Mouse (Mus musculus): Measurements from ENCODE around the gene Btbd35f7. TPM values are rescaled to one million over a fixed set of nuclear protein-coding genes. Genes with fewer than 3 reads are reported as not detected.
"Not testable (repeated sequence)": the region's sequence is repeated elsewhere in the genome, so short reads cannot be mapped to it uniquely, and the experiment has no call there.

Gene Btbd35f7
- polyA plus RNA-seq (2015; fragmentation: Nextera tagmentation; extraction: Ambion mirVana), result not detected in 2 replicates

GRCm38 (mm10) chrX:5668767-5669166, at the start of gene Btbd35f7:
Btbd35f7 (plus strand) TSS chrX:5669067.
- H3K9ac ChIP-seq; H3K4me1 ChIP-seq; H3K36me3 ChIP-seq; H3K9me3 ChIP-seq (replicated peaks); ATAC-seq (replicated peaks; ENCODE audit: low FRiP score); H3K27me3 ChIP-seq; H3K27ac ChIP-seq; H3K4me2 ChIP-seq; H3K4me3 ChIP-seq (replicated peaks): not testable (repeated sequence)
- no CpG with 5 or more reads among the region's 2 CpGs for WGBS

Other genes starting within 250 kb of the Btbd35f7 start
- not detected in 2 replicates for gene Mycs, start 199.8 kb upstream of the Btbd35f7 start, polyA plus RNA-seq (2015; fragmentation: Nextera tagmentation; extraction: Ambion mirVana)